Mouse (Mus musculus) gonadal fat pad, adult 2 months (tissue): ENCODE data around the gene Mmp14. TPM values are rescaled to one million over a fixed set of nuclear protein-coding genes. Genes with fewer than 3 reads are reported as not detected.

Source experiments
- DNase-seq: peaks from one replicate; pipeline ENCODE4 v3.0.0-alpha.2; 2012; ENCODE audit warnings: low read depth
- polyA plus RNA-seq: library from polyadenylated mRNA; depleted of rRNA; stranded (reverse); fragments of >200 nt; gene quantifications from 2 replicates; pipeline ENCODE4 v1.2.3, GENCODE M21; 2012; rRNA removed

The Mmp14 gene
- 80.8 and 143 TPM in 2 replicates for polyA plus RNA-seq

- DNase-seq = no peak
Observed at GRCm38 (mm10) chr14:54431334-54432077, at the start of gene Mmp14. TSS of gene Mmp14 (plus strand) at chr14:54431612.

GRCm38 (mm10) chr14:54381816-54382215 is 49.6 kb upstream of the Mmp14 start:
- DNase-seq = no peak

- no peak for DNase-seq
Observed at GRCm38 (mm10) chr14:54382641-54383040, 48.8 kb upstream of the Mmp14 start.

- no peak for DNase-seq
Observed at GRCm38 (mm10) chr14:54383355-54383771, 48.0 kb upstream of the Mmp14 start.

GRCm38 (mm10) chr14:54384396-54384795 is 47.0 kb upstream of the Mmp14 start:
- no peak for DNase-seq

GRCm38 (mm10) chr14:54385968-54386618 is 45.3 kb upstream of the Mmp14 start:
- no peak for DNase-seq

GRCm38 (mm10) chr14:54387546-54387945 is 43.9 kb upstream of the Mmp14 start:
- DNase-seq = no peak

- DNase-seq = no peak
Observed at GRCm38 (mm10) chr14:54390843-54391242, 40.6 kb upstream of the Mmp14 start.

GRCm38 (mm10) chr14:54393794-54394193 is 37.6 kb upstream of the Mmp14 start:
- no peak for DNase-seq

GRCm38 (mm10) chr14:54394309-54394708 is 37.1 kb upstream of the Mmp14 start:
- no peak for DNase-seq

- no peak for DNase-seq
Observed at GRCm38 (mm10) chr14:54396685-54397084, 34.7 kb upstream of the Mmp14 start.

- DNase-seq = no peak
Observed at GRCm38 (mm10) chr14:54397872-54398527, 33.4 kb upstream of the Mmp14 start.

GRCm38 (mm10) chr14:54398528-54398916 is 32.9 kb upstream of the Mmp14 start:
- DNase-seq = no peak

- DNase-seq = no peak
Observed at GRCm38 (mm10) chr14:54398921-54399382, 32.5 kb upstream of the Mmp14 start.

- DNase-seq = no peak
Observed at GRCm38 (mm10) chr14:54401723-54402122, 29.7 kb upstream of the Mmp14 start.

GRCm38 (mm10) chr14:54408336-54409056 is 22.9 kb upstream of the Mmp14 start:
- no peak for DNase-seq

- no peak for DNase-seq
Observed at GRCm38 (mm10) chr14:54409057-54409645, 22.3 kb upstream of the Mmp14 start.

- DNase-seq = no peak
Observed at GRCm38 (mm10) chr14:54409980-54410810, 21.2 kb upstream of the Mmp14 start.

- DNase-seq = no peak
Observed at GRCm38 (mm10) chr14:54412000-54412576, 19.3 kb upstream of the Mmp14 start.

GRCm38 (mm10) chr14:54412629-54413170 is 18.7 kb upstream of the Mmp14 start:
- DNase-seq = no peak
